Mouse (Mus musculus) bone marrow, adult 2 months (tissue): ENCODE results near the gene Atxn2l. TPM values are rescaled to one million over a fixed set of nuclear protein-coding genes. Genes with fewer than 3 reads are reported as not detected.

ENCODE experiments used
- H3K27ac ChIP-seq: fragments of 200-500 bp; 2 replicates; pipeline ENCODE4 v1.5.1; 2012; ENCODE audit warnings: low read depth, mild to moderate bottlenecking, control low read depth, inconsistent platforms, low read length; ENCODE audit not compliant: control insufficient read depth, poor library complexity, insufficient read depth
- H3K4me1 ChIP-seq: fragments of 200-500 bp; 2 replicates; pipeline ENCODE4 v1.6.1; 2011; ENCODE audit warnings: low read length; ENCODE audit not compliant: control insufficient read depth, insufficient read depth
- H3K4me3 ChIP-seq: fragments of 200-500 bp; replicated peaks from 2 replicates; pipeline ENCODE3; 2011; ENCODE audit warnings: mild to moderate bottlenecking, low read depth, low read length, control low read depth; ENCODE audit not compliant: control insufficient read depth
- CTCF ChIP-seq: fragments of 200-500 bp; IDR thresholded peaks from 2 replicates; pipeline ENCODE4 v1.5.1; 2011; ENCODE audit warnings: low read length, control low read depth; ENCODE audit not compliant: control insufficient read depth, insufficient read depth
- POLR2A ChIP-seq: fragments of 200-500 bp; IDR thresholded peaks from 2 replicates; pipeline ENCODE4 v1.6.1; 2011; ENCODE audit warnings: low read depth, mild to moderate bottlenecking, control low read depth, low read length, borderline replicate concordance; ENCODE audit not compliant: control insufficient read depth
- WGBS: fragments of 180-500 bp; shearing (Covaris S2); methylation state at CpG from one replicate; pipeline ENCODE4 v1.1.7; 2018; 5-methylcytosine and 5-hydroxymethylcytosine counted together
- polyA plus RNA-seq: library from polyadenylated mRNA; stranded (reverse); fragments of >200 nt; gene quantifications from 2 replicates; pipeline ENCODE4 v1.2.4, GENCODE M21; 2011; ENCODE audit warnings: low replicate concordance; ENCODE audit not compliant: missing spikeins, insufficient read depth, insufficient read length

Atxn2l gene
- polyA plus RNA-seq, 1 experiment: 156 TPM

DNA sequence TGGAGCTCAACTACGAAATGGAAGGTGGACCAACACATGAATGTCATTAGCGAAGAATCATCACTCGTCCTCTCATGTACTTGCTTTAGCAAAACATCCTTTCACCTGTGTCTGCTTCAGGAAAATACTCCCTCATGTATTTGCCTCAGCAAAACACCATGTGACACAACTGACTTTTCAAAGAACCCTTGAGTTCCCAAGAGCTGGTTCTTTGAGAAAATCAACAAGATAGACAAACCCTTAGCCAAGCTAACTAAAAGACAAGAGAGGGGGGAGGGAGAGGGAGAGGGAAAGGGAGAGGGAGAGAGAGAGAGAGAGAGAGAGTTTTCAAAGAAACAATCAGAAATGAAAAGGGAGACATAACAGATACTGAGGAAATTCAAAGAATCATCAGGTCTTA is 20.1 kb upstream of the Atxn2l start:
- TF ChIP-seq POLR2A: no peak
- TF ChIP-seq CTCF: no peak
- 87% methylated on average over 3 of the region's 3 CpGs for WGBS
- H3K4me3 ChIP-seq: no peak overlapping the region
- H3K27ac ChIP-seq: no peak overlapping the region
- no peaks in the 10 kb centered on the region for H3K4me1 ChIP-seq

DNA sequence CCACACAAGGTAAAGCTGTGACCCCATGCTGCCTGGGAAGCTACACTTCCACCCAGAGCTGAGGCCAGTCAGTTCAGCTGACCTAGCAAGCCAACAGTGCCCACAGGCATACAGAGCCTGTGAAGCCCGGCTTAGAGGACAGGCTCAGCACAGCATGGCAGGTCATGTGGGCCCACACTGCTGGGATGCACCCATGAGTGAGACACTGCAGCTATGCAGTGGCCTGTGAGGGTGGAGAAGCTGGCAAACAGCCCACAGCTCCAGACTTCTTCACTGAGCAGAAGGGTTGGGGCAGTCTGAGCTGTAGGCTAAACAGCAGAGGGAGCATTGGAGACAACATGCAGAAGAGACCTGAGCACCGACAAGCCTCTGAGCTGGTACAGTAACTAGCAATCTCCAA is 16.3 kb upstream of the Atxn2l start:
- WGBS: 70% methylated on average over 2 of the region's 2 CpGs
- no peak for TF ChIP-seq CTCF
- TF ChIP-seq POLR2A: no peak
- Histone ChIP-seq H3K4me1 (no peaks in the 10 kb centered on the region), H3K4me3 (no peak overlapping the region), H3K27ac (no peak overlapping the region)

DNA sequence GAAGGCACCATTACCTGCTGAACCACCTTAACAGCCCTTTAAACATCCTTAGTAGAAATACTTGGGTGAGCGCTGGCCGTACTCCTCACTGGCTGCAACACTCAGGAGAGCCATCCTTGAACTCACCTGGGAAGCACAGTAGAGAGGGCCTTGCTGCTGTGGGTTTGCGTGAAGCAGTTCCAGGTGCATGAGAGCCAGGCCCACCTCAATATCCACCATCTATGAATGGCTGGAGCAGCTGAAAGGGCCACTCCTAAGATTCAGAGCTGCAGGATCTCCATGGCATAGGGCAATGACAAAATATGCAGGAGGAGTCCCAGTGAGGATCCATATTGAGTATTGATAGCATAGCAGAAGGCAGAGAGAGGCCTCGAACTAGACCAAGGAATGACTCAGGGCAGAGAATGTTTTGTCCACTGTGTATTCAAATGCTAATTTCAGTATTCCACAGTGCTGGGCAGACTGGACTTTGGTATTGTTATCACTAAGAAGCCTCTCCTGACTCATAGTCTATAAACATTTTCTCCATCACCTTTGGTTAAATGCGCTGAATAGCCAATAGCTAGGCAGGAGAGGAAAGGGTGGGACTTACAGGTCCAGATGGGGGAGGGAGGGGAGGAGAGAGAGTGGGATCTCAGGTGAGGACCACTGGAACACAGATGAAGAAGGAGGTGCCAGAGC is 15.2 kb upstream of the Atxn2l start:
- TF ChIP-seq POLR2A: no peak
- TF ChIP-seq CTCF: no peak
- WGBS: 92% methylated on average over 5 of the region's 5 CpGs
- H3K27ac ChIP-seq: no peak overlapping the region
- no peaks in the 10 kb centered on the region for H3K4me1 ChIP-seq
- no peak overlapping the region for H3K4me3 ChIP-seq

DNA sequence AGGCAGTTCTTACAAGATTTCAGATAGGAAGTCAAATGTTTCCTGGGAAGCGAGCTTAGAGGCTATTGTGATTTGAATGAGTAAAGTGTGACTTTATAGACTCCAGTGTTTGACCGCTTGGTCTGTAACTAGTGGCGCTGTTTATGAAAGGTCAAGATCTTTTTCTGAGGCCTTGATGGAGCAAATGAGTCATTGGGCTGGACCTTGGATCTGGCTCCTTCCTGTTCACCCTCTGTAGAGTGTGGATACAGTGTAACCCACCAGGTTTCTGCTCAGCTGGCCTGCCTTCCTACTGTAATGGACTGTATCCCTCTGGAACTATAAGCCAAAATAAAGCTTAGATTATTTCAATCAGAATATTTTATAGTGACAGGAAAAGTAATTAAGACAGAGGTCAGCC is 8.1 kb upstream of the Atxn2l start:
- no peak overlapping the region for H3K4me3 ChIP-seq
- WGBS: 71% methylated on average over 3 of the region's 3 CpGs
- no peaks in the 10 kb centered on the region for H3K4me1 ChIP-seq
- no peak overlapping the region for H3K27ac ChIP-seq
- TF ChIP-seq CTCF (no peak), POLR2A (no peak)

DNA sequence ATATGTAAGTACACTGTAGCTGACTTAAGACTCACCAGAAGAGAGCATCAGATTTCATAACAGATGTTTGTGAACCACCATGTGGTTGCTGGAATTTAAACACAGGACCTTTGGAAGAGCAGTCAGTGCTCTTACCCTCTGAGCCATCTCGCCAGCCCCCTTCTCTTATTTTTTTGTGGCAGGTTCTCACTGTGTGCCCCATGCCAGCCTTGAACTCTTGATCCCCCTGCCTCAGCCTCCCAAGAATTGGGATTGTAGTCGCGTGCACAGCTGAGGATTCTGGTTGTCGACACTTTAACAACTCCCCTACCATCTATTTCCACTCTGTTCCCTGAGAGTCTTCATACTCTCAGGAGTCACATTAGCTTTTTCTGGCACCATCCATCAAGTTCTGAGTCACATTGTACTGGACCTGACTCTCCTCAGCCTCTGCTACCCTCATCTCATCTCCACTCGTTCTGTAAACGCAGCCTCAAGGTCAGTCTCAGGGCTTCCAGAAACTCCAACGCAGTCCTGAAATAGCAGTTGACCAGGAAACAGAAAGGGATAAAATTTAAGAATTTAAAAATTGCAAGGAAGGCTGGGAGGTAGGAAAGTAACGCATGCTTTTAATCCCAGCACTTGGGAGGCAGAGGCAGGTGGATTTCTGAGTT is 4.0 kb upstream of the Atxn2l start:
- TF ChIP-seq POLR2A: no peak
- no peak for TF ChIP-seq CTCF
- Histone ChIP-seq H3K27ac (no peak overlapping the region), H3K4me3 (no peak overlapping the region), H3K4me1 (no peaks in the 10 kb centered on the region)
- 83% methylated on average over 8 of the region's 8 CpGs for WGBS

DNA sequence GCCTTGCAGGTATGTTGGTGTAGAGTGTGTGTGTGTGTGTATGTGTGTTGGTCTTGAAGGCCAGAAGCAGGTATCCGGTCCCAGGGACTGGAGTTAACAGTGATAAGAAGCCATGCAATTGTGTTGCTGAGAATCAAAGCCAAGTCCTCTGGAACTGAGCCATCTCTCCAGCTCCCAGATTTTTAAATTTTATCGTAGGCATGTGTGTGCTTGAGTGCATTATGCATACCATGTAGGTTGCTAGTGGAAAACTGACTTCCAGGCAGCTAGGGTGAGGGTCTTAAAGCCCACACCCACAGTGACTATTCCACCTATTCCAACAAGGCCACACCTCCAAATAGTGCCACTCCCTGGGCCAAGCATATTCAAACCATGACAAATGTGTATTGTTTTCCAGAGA is 1.7 kb upstream of the Atxn2l start:
- H3K4me3 ChIP-seq: no peak overlapping the region
- WGBS: 65% methylated on average over 2 of the region's 2 CpGs
- no peaks in the 10 kb centered on the region for H3K4me1 ChIP-seq
- TF ChIP-seq CTCF (no peak), POLR2A (no peak)
- no peak overlapping the region for H3K27ac ChIP-seq

DNA sequence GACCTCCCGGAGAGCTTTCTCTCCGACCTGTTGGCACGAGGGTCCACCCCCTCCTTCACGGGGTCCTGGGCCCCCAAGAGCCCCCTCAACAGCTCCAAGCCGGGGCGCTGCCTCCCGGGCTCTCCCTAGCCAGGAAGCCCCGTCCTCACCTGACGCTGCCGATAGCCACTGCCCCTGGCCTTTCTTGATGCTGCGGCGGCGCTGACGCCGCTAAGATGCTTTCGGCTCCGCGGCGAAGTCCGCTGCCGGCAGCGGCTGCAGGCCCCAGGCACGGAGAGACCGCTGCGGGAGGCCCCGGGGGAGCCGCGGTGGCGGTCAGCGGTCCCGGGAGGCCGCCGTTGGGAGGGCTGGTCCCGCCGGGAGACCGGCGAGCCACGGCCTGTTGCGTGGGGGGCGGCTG is 486 bp downstream of the Atxn2l start:
- Histone ChIP-seq H3K27ac (peak overlapping the region; percentile 100), H3K4me1 (no peaks in the 10 kb centered on the region), H3K4me3 (peak overlapping the region; percentile 78)
- TF ChIP-seq CTCF (no peak), POLR2A (no peak)
- WGBS: under 1% methylated on average over 39 of the region's 40 CpGs

DNA sequence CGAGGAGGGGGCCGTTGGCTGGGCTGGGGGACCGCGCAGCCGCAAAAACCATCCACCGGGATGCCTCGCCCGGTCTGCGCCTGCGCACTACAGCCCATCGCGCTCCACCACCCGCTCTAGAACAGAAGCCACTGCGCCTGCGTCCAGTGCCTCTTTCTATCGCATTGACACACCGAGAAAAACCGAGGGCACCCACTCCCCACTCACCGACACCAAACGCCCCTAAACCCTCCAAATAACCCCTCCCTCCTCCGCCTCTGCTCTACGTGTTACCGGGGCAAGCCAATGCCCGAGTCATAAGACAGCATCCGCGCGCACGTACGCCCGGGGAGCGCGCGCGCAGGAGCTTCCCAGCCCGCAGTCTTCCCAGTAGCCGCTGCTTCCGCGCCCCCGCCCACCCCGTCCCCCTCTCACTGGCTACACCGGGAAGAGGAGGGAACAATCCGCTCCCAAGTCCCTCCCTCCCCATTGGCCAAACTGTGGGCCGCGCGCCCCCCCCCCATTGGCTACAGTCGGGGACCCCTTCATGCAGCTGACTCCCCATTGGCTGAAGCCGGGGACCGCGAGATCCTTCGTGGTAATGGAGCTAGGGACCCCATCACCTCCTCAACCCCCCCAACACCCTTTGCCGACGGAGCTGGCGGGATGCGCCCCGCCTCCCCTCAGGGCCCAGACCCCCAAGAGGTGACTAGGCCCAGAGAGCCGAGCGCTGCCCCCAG is 1.1 kb downstream of the Atxn2l start:
- Histone ChIP-seq H3K27ac (peak overlapping the region; percentile 100), H3K4me1 (no peaks in the 10 kb centered on the region), H3K4me3 (peak overlapping the region; percentile 78)
- 1% methylated on average over 55 of the region's 57 CpGs for WGBS
- TF ChIP-seq POLR2A (peak; percentile 53; the same call in 1 of the 2 replicates), CTCF (no peak)

DNA sequence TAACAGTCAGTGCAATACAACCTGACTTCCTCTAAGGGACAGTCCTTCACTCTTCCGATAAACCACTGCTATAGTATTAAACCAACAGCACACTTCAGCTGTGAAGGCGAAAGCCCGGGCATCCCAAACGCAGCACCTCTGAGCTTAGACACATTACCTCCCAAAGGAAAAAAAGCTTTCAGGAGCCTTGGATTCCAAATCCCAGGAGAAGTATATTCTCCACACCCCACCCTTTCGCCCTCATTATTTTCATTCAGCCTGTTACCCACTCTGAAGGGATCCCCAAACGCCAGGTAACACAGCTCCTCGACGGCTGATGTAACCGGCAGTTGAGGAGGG is 1.6 kb downstream of the Atxn2l start:
- TF ChIP-seq CTCF: no peak
- no peak for TF ChIP-seq POLR2A
- Histone ChIP-seq H3K4me1 (no peaks in the 10 kb centered on the region), H3K27ac (peak overlapping the region; percentile 100), H3K4me3 (peak overlapping the region; percentile 78)
- WGBS: 3% methylated on average over 9 of the region's 9 CpGs
